Mouse (Mus musculus): ENCODE measurements at regions not wholly inside any gene's neighbourhood (a gene's known extent, or its start where the extent isn't known, plus 50 kb on each side); places are given as distances from the start of the nearest gene placed in this dataset.
A peak's percentile ranks its signal among the peaks of the same experiment; 100 is the strongest.

GRCm38 (mm10) chr15:12066857-12067211 lies 50.8 kb upstream of the Zfr start:
- no peak for DNase-seq (ENCODE audit: low spot score)

- peak; percentile 89 for DNase-seq (ENCODE audit: low spot score)
These were observed 51.3 kb upstream of the Zfr start for GRCm38 (mm10) chr15:12066176-12066856.

- no peak for DNase-seq (ENCODE audit: low spot score)
These were observed 58.1 kb upstream of the Sub1 start for GRCm38 (mm10) chr15:12054870-12055269.

GRCm38 (mm10) chr15:12053610-12054009 lies 56.8 kb upstream of the Sub1 start:
- DNase-seq (ENCODE audit: low spot score), result no peak

- DNase-seq (ENCODE audit: low spot score), result no peak
These were observed 52.2 kb upstream of the Sub1 start for GRCm38 (mm10) chr15:12048965-12049364.

- DNase-seq (ENCODE audit: low spot score), result no peak
These were observed 51.4 kb upstream of the Sub1 start for GRCm38 (mm10) chr15:12048214-12048507.

- DNase-seq (ENCODE audit: low spot score), result no peak
These were observed 50.8 kb upstream of the Sub1 start for GRCm38 (mm10) chr15:12047349-12048213.

Measured in testis, postnatal 10 days (tissue).